Mouse (Mus musculus): ENCODE measurements around the gene Nhlrc2. TPM values are rescaled to one million over a fixed set of nuclear protein-coding genes. Genes with fewer than 3 reads are reported as not detected.

Nhlrc2 gene
- polyA plus RNA-seq, 1 experiment from 2014 or later = 8.9 TPM

DNA sequence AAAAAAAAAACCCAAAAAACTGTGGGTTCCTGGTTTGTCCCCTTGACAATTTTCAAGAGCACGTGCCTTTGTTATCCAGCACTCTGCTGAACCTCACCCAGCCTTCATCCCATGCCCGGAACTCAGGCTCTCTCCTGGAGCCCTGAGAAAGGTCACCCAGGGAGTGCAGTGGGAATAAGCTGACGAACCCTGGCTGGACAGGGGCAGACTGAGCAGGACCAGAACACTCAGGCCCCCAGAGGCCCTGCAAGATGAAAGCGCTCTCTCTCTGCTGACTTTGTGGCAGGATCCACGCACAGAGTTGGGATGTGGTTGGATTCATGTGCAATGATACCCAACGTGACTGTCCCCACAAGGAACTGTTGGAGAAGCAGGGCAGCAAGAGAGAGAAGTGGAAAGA, 81.6 kb downstream of the Nhlrc2 start:
- no peaks in the 10 kb centered on the region for H3K4me1 ChIP-seq (replicated peaks; ENCODE audit: control insufficient read depth, insufficient read depth, low read length)
- ATAC-seq (ENCODE audit: low FRiP score) = no peak
- H3K27me3 ChIP-seq (ENCODE audit: control insufficient read depth, insufficient read depth, low read length) = no peaks in the 10 kb centered on the region
- no peak overlapping the region for H3K4me3 ChIP-seq (replicated peaks; ENCODE audit: low read length)
- WGBS = 88% methylated on average over 6 of the region's 6 CpGs
- DNase-seq (ENCODE audit: low spot score) = no peak
- no peak overlapping the region for H3K9ac ChIP-seq
- H3K27ac ChIP-seq = no peak overlapping the region
- no peak overlapping the region for H3K4me2 ChIP-seq (replicated peaks)
- no peaks in the 10 kb centered on the region for H3K9me3 ChIP-seq (ENCODE audit: control insufficient read depth, low read length)
- no peaks in the 10 kb centered on the region for H3K36me3 ChIP-seq (replicated peaks; ENCODE audit: control insufficient read depth, insufficient read depth)

DNA sequence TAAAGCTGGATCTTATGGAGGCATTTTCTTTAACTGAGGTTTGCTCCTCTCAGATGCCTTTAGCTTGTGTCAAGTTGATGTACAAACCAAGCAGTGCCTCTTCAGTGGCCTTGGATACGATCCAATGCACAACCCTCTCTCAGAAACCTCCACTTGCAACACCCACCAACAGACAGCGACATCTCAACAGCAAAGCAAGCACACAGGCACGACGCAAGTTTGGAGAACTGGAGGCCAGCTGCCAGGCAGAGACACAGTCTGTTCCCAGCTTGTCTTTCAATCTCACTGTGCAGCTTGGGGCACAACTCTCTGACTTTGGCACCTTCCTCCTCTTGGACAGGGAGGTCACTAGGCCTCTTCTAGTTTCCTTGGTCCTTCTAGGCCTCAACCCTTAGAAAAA, 83.0 kb downstream of the Nhlrc2 start:
- Histone ChIP-seq H3K4me2 (replicated peaks) (no peak overlapping the region), H3K9me3 (ENCODE audit: control insufficient read depth, low read length) (no peaks in the 10 kb centered on the region), H3K9ac (no peak overlapping the region), H3K4me1 (replicated peaks; ENCODE audit: control insufficient read depth, insufficient read depth, low read length) (no peaks in the 10 kb centered on the region), H3K27ac (no peak overlapping the region), H3K36me3 (replicated peaks; ENCODE audit: control insufficient read depth, insufficient read depth) (no peaks in the 10 kb centered on the region), H3K27me3 (ENCODE audit: control insufficient read depth, insufficient read depth, low read length) (no peaks in the 10 kb centered on the region), H3K4me3 (replicated peaks; ENCODE audit: low read length) (no peak overlapping the region)
- 76% methylated on average over 4 of the region's 4 CpGs for WGBS
- DNase-seq (ENCODE audit: low spot score) = no peak
- ATAC-seq (ENCODE audit: low FRiP score) = no peak

DNA sequence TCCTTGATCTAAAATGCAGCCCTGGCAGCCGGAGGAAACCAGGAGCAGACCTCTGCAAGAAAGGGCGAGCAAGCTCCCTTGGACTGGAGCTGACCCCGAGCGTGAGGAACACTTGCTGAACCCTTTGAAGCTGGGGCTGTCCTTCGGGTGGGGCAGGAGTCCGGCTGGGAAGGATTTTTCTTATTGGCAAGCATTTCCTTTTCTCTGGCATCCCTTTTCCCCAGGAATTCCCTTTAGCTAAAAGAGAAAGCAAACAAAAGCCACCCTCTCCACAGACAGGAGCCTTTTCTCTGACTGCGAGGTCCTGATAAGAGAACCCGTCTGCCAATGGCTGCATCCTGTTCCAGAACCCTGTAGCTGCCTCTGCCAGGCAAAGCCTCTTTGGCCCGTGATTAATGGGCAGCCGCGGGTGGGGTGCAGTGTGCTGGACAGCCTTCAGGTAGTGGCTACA, 83.4 kb downstream of the Nhlrc2 start:
- no peak for ATAC-seq (ENCODE audit: low FRiP score)

DNA sequence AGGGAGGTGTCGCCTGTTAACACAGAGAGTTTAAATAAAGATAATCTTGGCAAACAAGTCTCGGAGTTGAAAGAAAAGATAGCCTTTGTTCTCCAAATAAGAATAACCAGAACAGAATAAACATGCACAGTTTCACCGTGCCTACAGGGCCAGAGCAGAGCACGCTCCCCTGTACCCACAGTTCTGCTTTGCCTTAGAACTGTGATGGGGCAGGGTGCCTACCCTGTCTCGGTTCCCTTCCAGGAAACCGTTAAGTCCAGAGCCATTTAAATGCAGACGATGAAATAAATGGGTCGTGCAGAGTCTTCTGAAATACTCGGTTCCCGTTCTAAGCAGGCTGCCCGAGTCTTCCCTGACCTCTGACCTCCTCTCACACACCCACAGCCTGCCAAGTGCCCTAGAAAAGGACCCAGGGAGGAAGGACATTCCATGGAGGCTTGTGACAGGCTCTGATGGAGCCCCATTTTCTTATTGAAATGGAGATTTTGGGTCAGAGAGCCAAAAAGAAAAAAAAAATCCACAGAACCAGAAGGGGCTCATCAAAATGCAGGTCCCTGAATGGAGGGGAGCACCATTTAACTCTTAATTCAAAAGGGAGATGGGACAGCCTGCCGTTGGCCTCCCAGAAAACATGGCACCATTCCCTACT, 89.1 kb downstream of the Nhlrc2 start:
- Histone ChIP-seq H3K36me3 (replicated peaks; ENCODE audit: control insufficient read depth, insufficient read depth) (no peaks in the 10 kb centered on the region), H3K27ac (no peak overlapping the region), H3K4me3 (replicated peaks; ENCODE audit: low read length) (no peak overlapping the region), H3K4me2 (replicated peaks) (no peak overlapping the region), H3K4me1 (replicated peaks; ENCODE audit: control insufficient read depth, insufficient read depth, low read length) (no peaks in the 10 kb centered on the region), H3K9me3 (ENCODE audit: control insufficient read depth, low read length) (no peaks in the 10 kb centered on the region), H3K9ac (no peak overlapping the region), H3K27me3 (ENCODE audit: control insufficient read depth, insufficient read depth, low read length) (no peaks in the 10 kb centered on the region)
- 27% methylated on average over 12 of the region's 12 CpGs for WGBS
- ATAC-seq (ENCODE audit: low FRiP score) (peak; percentile 77; the same call in 1 of the 2 replicates), DNase-seq (ENCODE audit: low spot score) (peak; percentile 39)

More for the DNA sequence above, 83.4 kb downstream of the Nhlrc2 start:
- DNase-seq (ENCODE audit: low spot score) = no peak
- Histone ChIP-seq H3K27ac (no peak overlapping the region), H3K27me3 (ENCODE audit: control insufficient read depth, insufficient read depth, low read length) (no peaks in the 10 kb centered on the region), H3K4me1 (replicated peaks; ENCODE audit: control insufficient read depth, insufficient read depth, low read length) (no peaks in the 10 kb centered on the region), H3K9ac (no peak overlapping the region), H3K9me3 (ENCODE audit: control insufficient read depth, low read length) (no peaks in the 10 kb centered on the region), H3K36me3 (replicated peaks; ENCODE audit: control insufficient read depth, insufficient read depth) (no peaks in the 10 kb centered on the region), H3K4me3 (replicated peaks; ENCODE audit: low read length) (no peak overlapping the region), H3K4me2 (replicated peaks) (no peak overlapping the region)
- 49% methylated on average over 11 of the region's 11 CpGs for WGBS

DNA sequence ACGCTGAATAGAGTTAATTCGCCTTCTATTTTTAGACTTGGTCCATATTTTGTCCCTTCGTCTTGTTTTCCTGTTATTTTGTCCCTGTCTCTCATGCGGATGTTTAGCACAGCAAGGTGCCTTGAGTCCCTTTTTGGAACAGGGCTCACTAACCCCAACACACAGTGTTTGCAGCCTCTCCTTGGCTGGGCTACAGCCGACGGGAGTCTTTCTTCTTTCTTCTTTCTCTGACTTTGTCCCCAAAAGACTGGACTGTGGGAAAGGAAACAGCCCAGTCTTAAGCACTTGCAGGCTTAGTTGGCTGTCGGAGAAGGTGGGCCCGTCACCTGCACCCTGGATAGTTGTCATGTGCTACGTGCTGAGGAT, 89.6 kb downstream of the Nhlrc2 start:
- WGBS = 56% methylated on average over 9 of the region's 9 CpGs
- Histone ChIP-seq H3K4me1 (replicated peaks; ENCODE audit: control insufficient read depth, insufficient read depth, low read length) (no peaks in the 10 kb centered on the region), H3K4me3 (replicated peaks; ENCODE audit: low read length) (no peak overlapping the region), H3K9ac (no peak overlapping the region), H3K27ac (peak overlapping the region; percentile 21; the same call in 1 of the 2 replicates), H3K27me3 (ENCODE audit: control insufficient read depth, insufficient read depth, low read length) (no peaks in the 10 kb centered on the region), H3K4me2 (replicated peaks) (no peak overlapping the region), H3K36me3 (replicated peaks; ENCODE audit: control insufficient read depth, insufficient read depth) (no peaks in the 10 kb centered on the region), H3K9me3 (ENCODE audit: control insufficient read depth, low read length) (no peaks in the 10 kb centered on the region)
- 0 out of 2 replicates have a peak, but pooled peaks have one; percentile 51 for ATAC-seq (ENCODE audit: low FRiP score)
- no peak for DNase-seq (ENCODE audit: low spot score)

DNA sequence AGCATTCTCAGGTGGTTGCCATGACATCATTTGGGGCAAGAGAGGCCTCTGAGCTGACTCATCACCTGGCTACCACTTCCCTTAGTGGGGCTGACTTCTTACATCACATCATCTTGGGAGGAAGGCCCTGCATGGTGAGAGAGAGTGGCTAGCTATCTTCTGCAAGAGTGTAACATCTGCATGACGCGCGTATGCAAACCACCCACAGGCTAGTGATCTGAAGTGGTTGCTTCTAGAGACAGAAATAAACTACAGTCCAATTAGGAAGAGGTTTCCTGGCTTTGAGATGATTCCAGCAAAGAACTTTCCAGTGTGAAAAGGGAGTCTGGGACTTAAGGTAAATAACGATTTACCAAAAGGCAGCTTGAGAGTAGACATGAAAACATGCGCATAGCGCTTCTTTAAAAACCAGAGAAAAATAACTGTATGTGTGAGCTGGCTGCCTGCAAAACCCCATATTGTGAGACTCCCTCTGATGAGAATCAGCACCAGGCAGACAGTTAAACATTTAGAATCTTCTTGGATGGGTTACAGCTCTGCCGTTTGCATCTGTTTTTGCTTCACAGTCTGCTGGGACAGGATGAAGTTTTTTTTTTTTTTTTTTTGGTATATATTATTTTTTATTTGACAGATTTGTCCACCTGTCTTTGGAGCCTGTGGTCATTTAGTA, 99.5 kb downstream of the Nhlrc2 start:
- WGBS = 92% methylated on average over 7 of the region's 7 CpGs
- no peak overlapping the region for H3K4me2 ChIP-seq (replicated peaks)
- no peaks in the 10 kb centered on the region for H3K36me3 ChIP-seq (replicated peaks; ENCODE audit: control insufficient read depth, insufficient read depth)
- no peak overlapping the region for H3K9ac ChIP-seq
- DNase-seq (ENCODE audit: low spot score) (no peak), ATAC-seq (ENCODE audit: low FRiP score) (no peak)
- H3K4me1 ChIP-seq (replicated peaks; ENCODE audit: control insufficient read depth, insufficient read depth, low read length) = peaks cover 3% of the 10 kb centered on the region
- no peaks in the 10 kb centered on the region for H3K27me3 ChIP-seq (ENCODE audit: control insufficient read depth, insufficient read depth, low read length)
- no peak overlapping the region for H3K27ac ChIP-seq
- peaks cover 7% of the 10 kb centered on the region; the same call in 1 of the 2 replicates for H3K9me3 ChIP-seq (ENCODE audit: control insufficient read depth, low read length)
- H3K4me3 ChIP-seq (replicated peaks; ENCODE audit: low read length) = no peak overlapping the region

DNA sequence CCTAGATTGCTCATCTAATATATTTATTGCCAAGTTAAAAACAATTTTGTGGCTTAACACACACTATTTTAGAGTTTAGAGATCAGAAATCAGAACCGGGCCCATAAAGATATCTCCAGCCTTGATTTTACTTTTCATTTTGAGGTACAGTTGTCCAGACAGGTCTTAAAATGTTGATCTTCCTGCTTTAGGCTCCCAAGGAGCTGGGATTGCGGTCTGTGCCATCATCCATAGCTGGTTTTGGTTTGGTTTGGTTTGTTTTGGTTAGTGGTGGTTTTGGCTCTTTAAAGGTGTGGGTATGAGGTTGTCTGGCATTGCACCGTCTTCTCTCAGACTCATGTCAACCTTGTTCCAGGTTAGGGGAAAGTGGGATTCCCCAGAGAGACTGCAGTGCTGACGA, 103.2 kb downstream of the Nhlrc2 start:
- no peak for ATAC-seq (ENCODE audit: low FRiP score)
- Histone ChIP-seq H3K4me3 (replicated peaks; ENCODE audit: low read length) (no peak overlapping the region), H3K36me3 (replicated peaks; ENCODE audit: control insufficient read depth, insufficient read depth) (no peaks in the 10 kb centered on the region), H3K4me1 (replicated peaks; ENCODE audit: control insufficient read depth, insufficient read depth, low read length) (peaks cover 8% of the 10 kb centered on the region), H3K9me3 (ENCODE audit: control insufficient read depth, low read length) (peaks cover 7% of the 10 kb centered on the region; the same call in 1 of the 2 replicates), H3K27me3 (ENCODE audit: control insufficient read depth, insufficient read depth, low read length) (no peaks in the 10 kb centered on the region), H3K4me2 (replicated peaks) (no peak overlapping the region), H3K9ac (no peak overlapping the region), H3K27ac (no peak overlapping the region)
- 83% methylated on average over 4 of the region's 4 CpGs for WGBS
- DNase-seq (ENCODE audit: low spot score) = no peak

DNA sequence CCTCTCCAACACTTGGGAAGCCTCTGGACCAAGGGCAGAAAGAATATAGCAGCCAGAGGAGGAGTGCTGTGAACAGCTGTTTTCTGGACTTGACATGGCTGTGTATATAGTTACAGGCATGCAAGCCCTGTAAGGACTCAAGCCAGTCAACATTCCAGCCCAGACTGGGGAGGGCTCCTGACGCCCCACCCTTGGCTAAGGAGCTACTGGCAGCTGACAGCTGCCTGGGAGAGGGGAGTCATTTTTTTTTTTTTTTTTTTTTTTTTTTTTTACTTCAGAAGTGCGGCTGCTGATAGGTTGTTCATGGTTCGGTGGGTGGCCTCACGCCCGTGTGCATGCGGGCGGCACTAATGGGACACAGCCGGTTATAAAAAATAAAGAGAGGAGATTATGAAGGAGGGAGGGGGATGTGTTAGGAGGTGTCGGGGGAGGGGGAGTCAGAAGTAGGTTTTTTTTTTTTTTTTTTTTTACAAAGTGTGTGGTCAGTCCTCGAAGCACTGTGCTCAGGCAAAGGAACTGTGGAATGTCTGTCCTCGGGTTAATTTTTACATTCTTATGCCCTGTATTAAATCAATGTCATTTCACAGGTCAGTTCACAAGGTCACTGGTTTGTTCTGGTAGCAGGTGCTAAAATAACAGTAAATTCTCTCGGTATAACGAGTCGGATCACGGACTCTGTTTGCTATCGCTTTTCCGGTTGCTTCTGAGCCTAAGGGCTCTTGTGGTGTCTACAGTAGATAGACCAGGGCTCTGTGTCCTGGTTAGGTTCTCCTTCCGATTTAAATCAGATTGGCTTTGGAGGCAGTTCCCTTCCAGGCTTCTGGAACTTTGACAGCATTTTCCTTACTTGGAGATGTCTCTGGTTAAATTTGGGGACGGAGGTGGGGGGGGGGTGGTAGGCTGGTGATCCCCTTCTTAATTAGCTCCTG, 104.2 kb downstream of the Nhlrc2 start:
- DNase-seq (ENCODE audit: low spot score) (peak; percentile 46), ATAC-seq (ENCODE audit: low FRiP score) (peak; percentile 37; the same call in 1 of the 2 replicates)
- no peak overlapping the region for H3K9ac ChIP-seq
- H3K4me1 ChIP-seq (replicated peaks; ENCODE audit: control insufficient read depth, insufficient read depth, low read length) = peaks cover 8% of the 10 kb centered on the region
- H3K9me3 ChIP-seq (ENCODE audit: control insufficient read depth, low read length) = no peaks in the 10 kb centered on the region
- no peaks in the 10 kb centered on the region for H3K36me3 ChIP-seq (replicated peaks; ENCODE audit: control insufficient read depth, insufficient read depth)
- 10% methylated on average over 19 of the region's 19 CpGs for WGBS
- no peaks in the 10 kb centered on the region for H3K27me3 ChIP-seq (ENCODE audit: control insufficient read depth, insufficient read depth, low read length)
- no peak overlapping the region; the same call in 1 of the 2 replicates for H3K4me3 ChIP-seq (replicated peaks; ENCODE audit: low read length)
- H3K4me2 ChIP-seq (replicated peaks) = peak overlapping the region; percentile 45
- H3K27ac ChIP-seq = no peak overlapping the region

Data from hindbrain, embryonic 14.5 days (tissue).